Comparison of ENCODE assay signal across 11 mouse cellular contexts in genomic region chr4:142826250-142826893, GRCm38 (mm10).
DNase-seq lines count a peak whose midpoint lies in the region; ATAC-seq and TF ChIP-seq lines count a peak whose summit lies in the region.
"Had no signal": no experiment of that assay in that cellular context is flagged by ENCODE, and none has a peak within 500 bp of the region (broad histone marks: within the 10 kb centered on the region; RNA-seq: fewer than 3 reads in every experiment).

No protein-coding gene starts in this region.

- H3K9me3 ChIP-seq in embryonic facial prominence, embryonic 11.5 days (replicated peaks; ENCODE audit: control insufficient read depth, low read length), result no peaks in the 10 kb centered on the region
- H3K9me3 ChIP-seq in embryonic facial prominence, embryonic 10.5 days, result no peaks in the 10 kb centered on the region
- no peaks in the 10 kb centered on the region for H3K9me3 ChIP-seq in forebrain, postnatal 0 days (ENCODE audit: low read length)
- no peaks in the 10 kb centered on the region for H3K9me3 ChIP-seq in midbrain, embryonic 12.5 days
- H3K9me3 ChIP-seq in liver, postnatal 0 days (ENCODE audit: low read length), result no peaks in the 10 kb centered on the region

- H3K27ac ChIP-seq in embryonic facial prominence, embryonic 11.5 days (replicated peaks; ENCODE audit: low read depth, low read length), result no peak overlapping the region
- H3K27ac ChIP-seq in embryonic facial prominence, embryonic 10.5 days (replicated peaks), result no peak overlapping the region
- H3K27ac ChIP-seq in forebrain, postnatal 0 days (ENCODE audit: low read depth, low read length), result peak overlapping the region; percentile 54; the same call in 1 of the 2 replicates
- H3K27ac ChIP-seq in midbrain, embryonic 12.5 days (replicated peaks), result peak overlapping the region; percentile 66
- H3K27ac ChIP-seq in liver, postnatal 0 days (ENCODE audit: low read depth), result no peak overlapping the region

- H3K36me3 ChIP-seq in embryonic facial prominence, embryonic 11.5 days (replicated peaks; ENCODE audit: control insufficient read depth, insufficient read depth, low read depth, low read length), result no peaks in the 10 kb centered on the region
- no peaks in the 10 kb centered on the region for H3K36me3 ChIP-seq in embryonic facial prominence, embryonic 10.5 days (replicated peaks)
- no peaks in the 10 kb centered on the region for H3K36me3 ChIP-seq in forebrain, postnatal 0 days (ENCODE audit: insufficient read depth)
- no peaks in the 10 kb centered on the region for H3K36me3 ChIP-seq in midbrain, embryonic 12.5 days
- H3K36me3 ChIP-seq in liver, postnatal 0 days (replicated peaks; ENCODE audit: insufficient read depth, low read length), result no peaks in the 10 kb centered on the region

- H3K27me3 ChIP-seq in embryonic facial prominence, embryonic 11.5 days (ENCODE audit: control insufficient read depth, insufficient read depth, low read length), result no peaks in the 10 kb centered on the region
- no peaks in the 10 kb centered on the region for H3K27me3 ChIP-seq in embryonic facial prominence, embryonic 10.5 days (replicated peaks; ENCODE audit: low read depth, poor library complexity, severe bottlenecking)
- H3K27me3 ChIP-seq in forebrain, postnatal 0 days (ENCODE audit: insufficient read depth, low read length), result no peaks in the 10 kb centered on the region
- H3K27me3 ChIP-seq in midbrain, embryonic 12.5 days, result no peaks in the 10 kb centered on the region
- no peaks in the 10 kb centered on the region for H3K27me3 ChIP-seq in liver, postnatal 0 days (ENCODE audit: insufficient read depth, low read length)

- peak; percentile 49; the same call in 1 of the 2 replicates for ATAC-seq in embryonic facial prominence, embryonic 11.5 days (replicated peaks; ENCODE audit: insufficient number of reproducible peaks, low FRiP score, low TSS enrichment, low read depth)
- ATAC-seq in forebrain, postnatal 0 days, result peak; percentile 91
- ATAC-seq in midbrain, embryonic 12.5 days (ENCODE audit: low FRiP score, low read depth), result peak; percentile 69
- no peak for ATAC-seq in megakaryocyte, adult 5-6 weeks (ENCODE audit: poor library complexity, severe bottlenecking)
- ATAC-seq in liver, postnatal 0 days, result no peak
- ATAC-seq: inflammation-experienced regulatory T-cells, adult 6 months had no signal

- TF ChIP-seq POLR2A in brain, embryonic 14.5 days (IDR thresholded peaks at IDR 0.05; ENCODE audit: borderline replicate concordance, extremely low read depth, insufficient read depth, insufficient read length, poor library complexity, severe bottlenecking), result no peak

- H3K4me3 ChIP-seq in embryonic facial prominence, embryonic 11.5 days (ENCODE audit: low read depth, low read length), result no peak overlapping the region
- H3K4me3 ChIP-seq in embryonic facial prominence, embryonic 10.5 days, result no peak overlapping the region
- H3K4me3 ChIP-seq in forebrain, postnatal 0 days (ENCODE audit: low read depth, low read length), result peak overlapping the region; percentile 3; the same call in 1 of the 2 replicates
- peak overlapping the region; percentile 11; the same call in 1 of the 2 replicates for H3K4me3 ChIP-seq in midbrain, embryonic 12.5 days
- no peak overlapping the region for H3K4me3 ChIP-seq in liver, postnatal 0 days (ENCODE audit: low read depth, low read length)

- no peak for TF ChIP-seq CTCF in brain, embryonic 14.5 days (IDR thresholded peaks at IDR 0.05; ENCODE audit: borderline replicate concordance, extremely low read depth, insufficient read depth, insufficient read length)
- TF ChIP-seq CTCF in forebrain, postnatal 0 days (IDR thresholded peaks at IDR 0.05; ENCODE audit: low read depth), result no peak
- no peak for TF ChIP-seq CTCF in liver, postnatal 0 days (IDR thresholded peaks at IDR 0.05; ENCODE audit: low read depth)

- 50% methylated on average over 13 of the region's 13 CpGs for WGBS in embryonic facial prominence, embryonic 11.5 days
- 59% methylated on average over 13 of the region's 13 CpGs for WGBS in embryonic facial prominence, embryonic 10.5 days
- 13% methylated on average over 13 of the region's 13 CpGs for whole genome bisulfite sequencing in forebrain, postnatal 0 days
- 14% methylated on average over 13 of the region's 13 CpGs for WGBS in midbrain, embryonic 12.5 days
- WGBS in liver, postnatal 0 days (ENCODE audit: insufficient replicate concordance), result 65% methylated on average over 13 of the region's 13 CpGs

- no peak overlapping the region for H3K9ac ChIP-seq in embryonic facial prominence, embryonic 11.5 days (replicated peaks; ENCODE audit: low read length)
- no peak overlapping the region for H3K9ac ChIP-seq in forebrain, postnatal 0 days
- H3K9ac ChIP-seq in midbrain, embryonic 12.5 days (replicated peaks), result no peak overlapping the region
- H3K9ac ChIP-seq in liver, postnatal 0 days (replicated peaks), result no peak overlapping the region

- DNase-seq in embryonic facial prominence, embryonic 11.5 days (ENCODE audit: low spot score), result peak; percentile 33
- no peak for DNase-seq in embryonic facial prominence, embryonic 10.5 days (ENCODE audit: low spot score)
- peak; percentile 90 for DNase-seq in brain, embryonic 14.5 days (ENCODE audit: low read depth)
- peak; percentile 61 for DNase-seq in forebrain, postnatal 0 days
- no peak for DNase-seq in frontal cortex, postnatal 36 days (ENCODE audit: low spot score in 2 of 2)
- DNase-seq in liver, postnatal 0 days, result no peak
- DNase-seq: cerebellum, adult 11 months; gastrocnemius, postnatal 36 days had no signal

- no peak overlapping the region for H3K4me2 ChIP-seq in embryonic facial prominence, embryonic 11.5 days (ENCODE audit: low read depth, low read length)
- H3K4me2 ChIP-seq in forebrain, postnatal 0 days (ENCODE audit: low read depth), result peak overlapping the region; percentile 36
- peak overlapping the region; percentile 46 for H3K4me2 ChIP-seq in midbrain, embryonic 12.5 days (replicated peaks)
- no peak overlapping the region for H3K4me2 ChIP-seq in liver, postnatal 0 days (ENCODE audit: low read depth, low read length)

- no peak for TF ChIP-seq EP300 in liver, postnatal 0 days (IDR thresholded peaks at IDR 0.05; ENCODE audit: low read depth)

- H3K4me1 ChIP-seq in embryonic facial prominence, embryonic 11.5 days (ENCODE audit: control insufficient read depth, insufficient read depth, low read length), result peaks cover 4% of the 10 kb centered on the region; the same call in 1 of the 2 replicates
- peaks cover 33% of the 10 kb centered on the region for H3K4me1 ChIP-seq in embryonic facial prominence, embryonic 10.5 days
- peaks cover 13% of the 10 kb centered on the region for H3K4me1 ChIP-seq in forebrain, postnatal 0 days (ENCODE audit: insufficient read depth)
- H3K4me1 ChIP-seq in midbrain, embryonic 12.5 days, result peaks cover 37% of the 10 kb centered on the region
- H3K4me1 ChIP-seq in liver, postnatal 0 days (ENCODE audit: insufficient read depth), result no peaks in the 10 kb centered on the region

Comparison
In these comparisons a context has a peak if more than half of its experiments do, and no peak if none do; other contexts are left out.
1. DNase-seq: peak in embryonic facial prominence, embryonic 11.5 days (single experiment), brain, embryonic 14.5 days (single experiment) and forebrain, postnatal 0 days (single experiment); none in embryonic facial prominence, embryonic 10.5 days (single experiment), frontal cortex, postnatal 36 days (0 of 2) and liver, postnatal 0 days (single experiment).
2. ATAC-seq: peak in embryonic facial prominence, embryonic 11.5 days (single experiment), forebrain, postnatal 0 days (single experiment) and midbrain, embryonic 12.5 days (single experiment); none in megakaryocyte, adult 5-6 weeks (single experiment) and liver, postnatal 0 days (single experiment).
3. H3K27ac ChIP-seq: peak in forebrain, postnatal 0 days (single experiment) and midbrain, embryonic 12.5 days (single experiment); none in embryonic facial prominence, embryonic 11.5 days (single experiment), embryonic facial prominence, embryonic 10.5 days (single experiment) and liver, postnatal 0 days (single experiment).
4. H3K4me2 ChIP-seq: peak in forebrain, postnatal 0 days (single experiment) and midbrain, embryonic 12.5 days (single experiment); none in embryonic facial prominence, embryonic 11.5 days (single experiment) and liver, postnatal 0 days (single experiment).
5. H3K4me3 ChIP-seq: peak in forebrain, postnatal 0 days (single experiment) and midbrain, embryonic 12.5 days (single experiment); none in embryonic facial prominence, embryonic 11.5 days (single experiment), embryonic facial prominence, embryonic 10.5 days (single experiment) and liver, postnatal 0 days (single experiment).